Mouse (Mus musculus) cerebellum, postnatal 10 days (tissue): ENCODE data around the gene Tmem26.
"Not testable (repeated sequence)": the region's sequence is repeated elsewhere in the genome, so short reads cannot be mapped to it uniquely, and the experiment has no call there.

Experiments used
- DNase-seq, 2 experiments: peaks; one replicate each; pipeline ENCODE4 v3.0.0; 2021; ENCODE audit warnings: mixed read lengths in 2 of 2

The Tmem26 gene

GRCm38 (mm10) chr10:68723568-68724360, at the start of gene Tmem26:
Gene Tmem26 (plus strand): TSS chr10:68723646.
- DNase-seq, result peak; percentile 16 to 18

- DNase-seq, result no peak
Observed at GRCm38 (mm10) chr10:68678678-68679077, 44.8 kb upstream of the Tmem26 start.

- no peak for DNase-seq
Observed at GRCm38 (mm10) chr10:68681233-68681632, 42.2 kb upstream of the Tmem26 start.

- no peak for DNase-seq
Observed at GRCm38 (mm10) chr10:68685510-68685909, 37.9 kb upstream of the Tmem26 start.

DNA sequence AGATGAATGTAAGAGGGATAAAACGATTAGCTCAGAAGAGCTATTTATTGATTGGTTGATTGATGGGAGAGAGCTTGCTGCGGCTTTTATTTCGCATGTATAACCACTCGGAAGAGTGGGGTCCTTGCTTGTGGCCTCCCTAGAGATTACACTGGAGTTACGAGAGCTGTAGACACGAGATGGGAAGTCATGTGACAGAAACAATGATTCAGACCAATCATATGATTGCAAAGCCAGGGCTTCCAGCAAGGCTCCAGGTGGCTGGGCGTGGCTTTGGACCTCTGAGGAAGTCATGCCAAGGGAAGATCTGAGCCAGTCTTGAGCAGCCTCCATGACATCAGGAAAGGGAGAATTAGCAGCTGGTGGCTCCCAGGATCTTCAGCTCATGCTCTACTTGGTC, 32.3 kb upstream of the Tmem26 start:
- peak; percentile 40 to 50 for DNase-seq

- DNase-seq, result no peak
Observed at GRCm38 (mm10) chr10:68692401-68692800, 31.0 kb upstream of the Tmem26 start.

GRCm38 (mm10) chr10:68695760-68696336, 27.6 kb upstream of the Tmem26 start:
- no peak for DNase-seq

GRCm38 (mm10) chr10:68704268-68704667, 19.2 kb upstream of the Tmem26 start:
- DNase-seq, result no peak

GRCm38 (mm10) chr10:68705471-68706036, 17.9 kb upstream of the Tmem26 start:
- DNase-seq, result no peak

GRCm38 (mm10) chr10:68707014-68707852, 16.2 kb upstream of the Tmem26 start:
- DNase-seq, result no peak

DNA sequence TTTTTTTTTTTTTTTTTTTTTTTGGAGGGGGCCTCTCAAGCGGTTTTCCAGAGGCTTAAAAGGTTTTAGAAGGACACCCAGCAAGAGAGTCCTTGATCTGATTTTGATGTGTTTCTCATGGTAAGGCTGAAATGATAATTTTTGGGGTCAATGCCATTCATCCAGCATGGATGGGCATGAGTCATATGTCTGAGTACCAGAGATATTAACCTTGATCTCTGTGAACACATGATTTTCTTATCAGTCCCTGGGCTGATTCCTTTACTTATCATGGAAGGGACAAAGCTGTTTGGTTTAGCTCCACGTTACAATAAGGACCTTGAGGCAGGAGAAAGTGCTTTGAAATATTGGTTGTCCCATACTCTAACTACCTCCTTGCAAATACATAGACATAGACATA, 10.5 kb upstream of the Tmem26 start:
- DNase-seq, result no peak

DNA sequence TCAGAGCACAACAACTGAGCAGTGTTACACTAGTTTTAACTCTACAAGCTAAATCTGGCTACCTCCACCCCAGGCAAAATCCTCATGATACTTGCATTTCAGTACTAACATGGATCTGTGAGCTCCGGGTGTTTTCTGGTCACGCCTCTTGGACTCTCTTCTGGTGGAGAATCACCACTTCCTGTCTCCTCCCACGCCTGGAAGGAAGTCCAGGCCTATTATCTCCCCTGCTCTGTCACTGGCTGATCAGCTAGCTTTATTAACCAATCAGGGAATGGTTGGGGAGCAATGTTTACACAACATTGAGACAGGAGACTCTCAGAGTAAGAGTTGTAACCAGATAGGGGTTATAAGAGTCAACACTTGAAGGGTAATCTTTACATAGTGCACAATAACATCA, 9.1 kb upstream of the Tmem26 start:
- DNase-seq, result no peak

DNA sequence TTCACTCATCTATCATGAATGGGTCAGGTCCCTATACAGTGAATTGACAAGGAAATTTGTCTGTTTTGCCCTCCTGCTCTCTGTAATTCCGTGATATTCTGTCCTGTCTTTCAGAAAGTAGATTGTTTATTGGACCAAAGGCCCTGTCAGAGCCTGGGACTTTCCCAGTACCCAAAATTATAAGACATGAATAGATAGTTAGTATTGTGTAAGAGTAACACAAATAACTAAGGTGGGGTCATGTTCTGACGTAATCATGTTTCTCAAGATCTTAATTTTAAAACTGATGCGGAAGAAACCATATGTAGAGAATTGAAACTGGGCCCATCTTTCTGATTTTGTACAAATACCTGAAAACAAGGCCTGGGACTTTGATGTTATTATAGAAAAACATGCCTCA, 8.1 kb upstream of the Tmem26 start:
- DNase-seq, result no peak

DNA sequence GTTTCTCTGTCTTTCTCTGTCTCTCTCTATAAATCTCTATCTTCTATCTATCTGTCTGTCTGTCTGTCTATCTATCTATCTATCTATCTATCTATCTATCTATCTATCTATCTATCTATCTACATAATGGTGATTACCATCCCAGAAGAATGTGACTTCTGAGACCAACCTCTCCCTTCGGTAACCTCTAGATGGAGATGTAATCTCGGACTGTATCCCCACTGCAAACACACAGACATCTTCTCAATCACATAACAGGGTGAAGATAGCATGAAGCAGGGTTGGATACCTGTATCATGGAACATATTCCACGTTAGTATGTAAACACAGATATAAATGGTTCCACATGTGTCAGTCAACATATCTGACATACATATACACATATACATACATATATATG, 5.1 kb upstream of the Tmem26 start:
- no peak for DNase-seq

DNA sequence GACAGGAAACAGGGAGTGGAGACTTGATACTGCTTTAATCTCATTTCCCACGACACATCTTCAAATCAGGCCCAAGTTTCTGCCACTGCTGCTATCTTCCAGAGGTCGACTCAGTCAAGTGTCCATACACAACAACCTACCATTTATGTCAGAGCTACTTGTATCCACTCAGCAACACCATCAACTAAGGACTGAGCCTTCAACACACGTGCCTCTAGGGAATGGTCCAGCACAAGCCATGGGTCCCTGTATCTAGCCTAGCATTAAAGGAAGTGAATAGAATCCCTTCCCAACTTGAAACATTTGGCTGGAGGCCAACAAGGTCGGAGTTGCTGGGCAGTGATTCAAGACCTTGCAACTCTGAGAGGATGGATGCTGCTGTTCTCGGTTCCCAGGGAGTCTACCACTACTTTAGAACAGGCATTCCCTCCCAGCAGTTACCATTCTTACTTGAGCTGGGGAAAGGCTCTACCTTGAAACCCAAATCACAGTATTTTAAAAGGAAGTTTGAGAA, 2.5 kb upstream of the Tmem26 start:
- peak; percentile 8 to 10 for DNase-seq

DNA sequence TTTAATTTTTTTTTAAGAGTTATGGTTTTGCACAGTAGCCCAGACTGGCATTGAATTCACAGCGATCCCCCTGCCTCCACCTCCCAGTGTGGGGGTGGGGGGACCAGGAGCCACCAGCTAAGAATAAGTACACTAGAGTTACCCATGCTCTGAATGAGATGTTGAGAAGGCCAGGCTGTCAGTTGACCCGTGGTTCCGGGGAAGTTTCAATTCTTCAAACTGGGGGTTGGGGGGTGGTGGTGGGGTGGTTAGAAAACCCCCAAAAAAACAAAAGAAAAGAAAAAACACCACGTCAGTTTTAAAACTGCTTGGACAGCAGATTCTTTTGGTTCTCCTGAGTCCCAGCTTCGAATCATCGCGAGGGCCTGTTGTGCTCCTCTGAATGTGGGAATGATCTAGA, 431 bp upstream of the Tmem26 start:
- DNase-seq, result no peak

DNA sequence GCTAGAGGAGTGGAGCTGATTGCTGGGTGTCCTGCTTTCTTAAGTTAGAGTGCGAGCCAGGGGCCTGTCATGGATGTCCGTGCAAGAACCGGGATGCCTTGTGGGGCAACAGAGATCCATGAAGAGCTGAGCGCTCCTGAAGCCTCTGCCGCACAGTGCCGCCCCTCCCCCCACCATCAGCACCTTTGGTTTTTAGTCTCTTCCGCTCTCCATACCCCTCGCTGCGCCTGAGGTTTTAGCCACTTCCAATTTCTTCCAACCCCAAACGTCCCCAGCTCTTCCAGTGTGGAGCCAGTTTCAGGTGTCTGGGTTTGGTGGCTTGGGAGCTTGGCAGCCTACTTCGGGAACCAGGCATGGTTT, 895 bp downstream of the Tmem26 start:
- DNase-seq, result peak; percentile 51 to 58

DNA sequence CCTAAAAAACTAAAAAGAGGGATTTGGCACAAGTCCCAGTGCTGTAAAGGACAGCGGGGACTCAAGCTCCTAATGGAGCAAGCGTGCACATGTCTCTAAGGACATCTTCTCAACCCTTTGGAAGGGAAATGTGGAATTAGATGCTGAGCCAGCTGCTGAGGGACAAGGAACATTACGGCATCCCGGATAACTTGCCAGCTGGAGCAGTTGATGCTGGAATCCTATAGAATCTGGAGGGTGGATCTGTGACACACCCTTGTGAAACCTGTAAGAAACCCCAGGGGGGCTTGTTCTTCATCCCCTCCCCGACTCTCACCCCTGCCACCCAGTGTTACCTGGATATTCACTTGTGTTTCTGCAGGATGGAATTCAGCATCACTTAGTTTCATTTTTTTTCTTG, 4.0 kb downstream of the Tmem26 start:
- DNase-seq, result peak; percentile 3

DNA sequence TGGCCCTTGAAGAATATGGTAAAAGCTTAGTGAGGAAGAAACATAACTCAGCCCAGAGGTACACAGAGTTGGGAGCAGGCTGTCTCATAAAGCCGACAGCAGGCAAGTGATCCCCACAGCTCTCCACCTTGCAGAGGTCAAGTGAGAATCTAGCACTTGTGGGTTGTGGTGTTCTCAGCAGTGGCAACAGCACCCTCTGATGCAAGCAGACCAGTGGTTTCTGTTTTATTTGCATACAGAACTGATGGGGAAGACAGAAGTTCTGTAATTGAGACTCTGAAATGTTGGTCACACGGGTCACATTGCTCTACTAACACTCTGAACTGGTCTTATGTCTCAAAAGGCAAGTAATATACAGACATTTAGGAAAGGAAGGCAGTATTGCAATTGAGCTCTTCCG, 12.2 kb downstream of the Tmem26 start:
- DNase-seq, result no peak

DNA sequence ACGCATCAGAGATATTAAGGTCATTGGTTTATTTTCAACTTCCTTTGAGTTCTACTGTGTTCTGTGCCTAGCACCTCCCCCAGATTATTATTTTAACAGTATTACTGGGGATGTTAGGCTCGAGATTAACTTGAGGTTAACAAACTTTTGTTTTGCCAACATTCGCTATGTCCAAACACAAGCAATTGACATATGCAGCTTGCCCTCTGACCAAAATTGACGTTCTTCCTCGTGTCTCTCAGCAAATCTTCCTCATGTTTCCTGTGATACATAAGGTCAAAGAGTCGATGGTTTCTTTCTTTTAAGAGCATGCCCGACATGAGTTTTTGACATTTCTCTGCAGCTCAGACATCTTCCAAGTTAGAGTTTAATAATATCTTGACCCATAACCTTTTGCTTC, 13.9 kb downstream of the Tmem26 start:
- no peak for DNase-seq

DNA sequence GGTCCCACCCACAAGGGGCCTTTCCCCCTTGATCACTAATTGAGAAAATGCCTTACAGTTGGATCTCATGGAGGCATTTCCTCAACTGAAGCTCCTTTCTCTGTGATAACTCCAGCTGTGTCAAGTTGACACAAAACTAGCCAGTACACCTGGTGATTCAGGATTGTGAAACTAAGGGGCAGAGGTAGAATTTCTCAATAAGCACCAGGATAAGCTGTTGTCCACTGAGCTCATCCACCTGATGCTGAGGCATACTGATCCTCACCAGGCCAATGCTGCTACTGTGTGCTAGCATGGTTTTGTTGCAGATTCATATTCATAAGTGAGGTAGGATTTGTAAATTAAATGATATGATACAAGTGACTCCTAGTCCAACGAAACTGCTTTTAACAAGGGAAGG, 15.5 kb downstream of the Tmem26 start:
- not testable (repeated sequence) for DNase-seq

- no peak for DNase-seq
Observed at GRCm38 (mm10) chr10:68740251-68740650, 16.8 kb downstream of the Tmem26 start.

GRCm38 (mm10) chr10:68750921-68751320, 27.5 kb downstream of the Tmem26 start:
- DNase-seq, result no peak
